ENCODE assay signal across 8 mouse cellular contexts in genomic region chr5:33651017-33651416, GRCm38 (mm10). TPM values are rescaled to one million over a fixed set of nuclear protein-coding genes. Genes with fewer than 3 reads are reported as not detected.
DNase-seq lines count a peak whose midpoint lies in the region; ATAC-seq and TF ChIP-seq lines count a peak whose summit lies in the region.

No protein-coding gene starts in this region.

- peak overlapping the region; percentile 61 for H3K4me2 ChIP-seq in stomach, postnatal 0 days (replicated peaks; ENCODE audit: low read depth)

- H3K4me1 ChIP-seq in erythroblast, embryonic 14.5 days (ENCODE audit: control insufficient read depth) = peaks cover 81% of the 10 kb centered on the region
- peaks cover 4% of the 10 kb centered on the region for H3K4me1 ChIP-seq in testis, adult 2 months (ENCODE audit: control insufficient read depth, insufficient read depth, low read length)
- H3K4me1 ChIP-seq in liver, adult 2 months (ENCODE audit: control insufficient read depth, insufficient read depth, low read length) = no peaks in the 10 kb centered on the region; the same call in 1 of the 2 replicates
- no peaks in the 10 kb centered on the region for H3K4me1 ChIP-seq in stomach, postnatal 0 days (replicated peaks; ENCODE audit: control insufficient read depth, insufficient read depth)

- peak overlapping the region; percentile 45 for H3K9ac ChIP-seq in liver, adult 2 months (ENCODE audit: low read depth, low read length)
- peak overlapping the region; percentile 83 for H3K9ac ChIP-seq in stomach, postnatal 0 days (ENCODE audit: low read length)

- TF ChIP-seq EP300 in stomach, postnatal 0 days (optimal IDR thresholded peaks at IDR 0.05) = no peak

- H3K4me3 ChIP-seq in erythroblast, embryonic 14.5 days (replicated peaks) = peak overlapping the region; percentile 98
- H3K4me3 ChIP-seq in testis, adult 2 months (ENCODE audit: control insufficient read depth, low read depth, low read length) = peak overlapping the region; percentile 99; the same call in 1 of the 2 replicates
- H3K4me3 ChIP-seq in liver, adult 2 months (ENCODE audit: insufficient read depth, low read depth, low read length) = peak overlapping the region; percentile 88; the same call in 1 of the 2 replicates
- peak overlapping the region; percentile 64 for H3K4me3 ChIP-seq in stomach, postnatal 0 days (ENCODE audit: low read depth, low read length)

- TF ChIP-seq CTCF in testis, adult 2 months (IDR thresholded peaks at IDR 0.05; ENCODE audit: control insufficient read depth, insufficient read depth, insufficient replicate concordance, low read depth, low read length) = no peak
- TF ChIP-seq CTCF in liver, adult 2 months (IDR thresholded peaks at IDR 0.05; ENCODE audit: low read depth, low read length) = no peak
- no peak for TF ChIP-seq CTCF in stomach, postnatal 0 days (IDR thresholded peaks at IDR 0.05; ENCODE audit: low read depth)

- no peak overlapping the region for H3K27ac ChIP-seq in testis, adult 2 months (ENCODE audit: control insufficient read depth, insufficient read depth, low read depth, low read length)
- no peak overlapping the region for H3K27ac ChIP-seq in liver, adult 2 months (replicated peaks; ENCODE audit: insufficient read depth, low read depth, low read length)
- peak overlapping the region; percentile 98; the same call in 1 of the 2 replicates for H3K27ac ChIP-seq in stomach, postnatal 0 days (replicated peaks)

- peaks cover 91% of the 10 kb centered on the region for H3K36me3 ChIP-seq in erythroblast, embryonic 14.5 days (ENCODE audit: control insufficient read depth)
- H3K36me3 ChIP-seq in testis, adult 2 months (ENCODE audit: control insufficient read depth, insufficient read depth, low read length) = no peaks in the 10 kb centered on the region; the same call in none of the 2 replicates
- peaks cover 19% of the 10 kb centered on the region for H3K36me3 ChIP-seq in liver, adult 2 months (ENCODE audit: control insufficient read depth, insufficient read depth, low read length)
- H3K36me3 ChIP-seq in stomach, postnatal 0 days (ENCODE audit: control insufficient read depth, insufficient read depth, low read length) = peaks cover 4% of the 10 kb centered on the region; the same call in 1 of the 2 replicates

- no peak for ATAC-seq in erythroblast, adult 5-6 weeks (replicated peaks; ENCODE audit: low FRiP score, poor library complexity, severe bottlenecking)
- ATAC-seq in stomach, postnatal 0 days (ENCODE audit: low FRiP score, low TSS enrichment) = no peak

- no peaks in the 10 kb centered on the region for H3K9me3 ChIP-seq in erythroblast, embryonic 14.5 days (ENCODE audit: control insufficient read depth, low read length)
- no peaks in the 10 kb centered on the region for H3K9me3 ChIP-seq in stomach, postnatal 0 days (ENCODE audit: control insufficient read depth, low read length)

- DNase-seq in testis, postnatal 10 days (ENCODE audit: low spot score) = no peak
- DNase-seq in liver, adult 2 months (ENCODE audit: extremely low read depth, low read depth, low spot score) = no peak
- no peak for DNase-seq in stomach, postnatal 0 days (ENCODE audit: low spot score)
- DNase-seq in urinary bladder, postnatal 36 days (ENCODE audit: low spot score in 2 of 2) = no peak
- no peak for DNase-seq in testis, postnatal 14 days (ENCODE audit: low spot score)

- WGBS in liver, adult 2 months = 34% methylated on average over 2 of the region's 2 CpGs
- WGBS in stomach, postnatal 0 days = 5% methylated on average over 2 of the region's 2 CpGs

- no peaks in the 10 kb centered on the region for H3K27me3 ChIP-seq in erythroblast, embryonic 14.5 days (ENCODE audit: control insufficient read depth)
- H3K27me3 ChIP-seq in testis, adult 2 months (ENCODE audit: control insufficient read depth, insufficient read depth, low read length) = no peaks in the 10 kb centered on the region
- H3K27me3 ChIP-seq in liver, adult 2 months (ENCODE audit: control insufficient read depth, insufficient read depth, low read length) = no peaks in the 10 kb centered on the region
- H3K27me3 ChIP-seq in stomach, postnatal 0 days (ENCODE audit: control insufficient read depth, insufficient read depth, low read length) = no peaks in the 10 kb centered on the region

- no peak for TF ChIP-seq POLR2A in testis, adult 2 months (IDR thresholded peaks at IDR 0.05; ENCODE audit: control insufficient read depth, low read depth, low read length)
- no peak for TF ChIP-seq POLR2A in liver, adult 2 months (IDR thresholded peaks at IDR 0.05; ENCODE audit: extremely low read depth, insufficient read depth, low read length)

- H3K79me2 ChIP-seq in liver, adult 2 months (ENCODE audit: control insufficient read depth, insufficient read depth, low read length) = peaks cover 2% of the 10 kb centered on the region; the same call in 1 of the 2 replicates

RNA-seq across cellular contexts. Expression of gene Slbp, which starts 1.4 kb away (rescaled TPM):
- polyA plus RNA-seq in erythroblast, embryonic 14.5 days (2012) = 70.9 and 94.3 TPM in 2 replicates
- total RNA-seq in erythroblast, adult 5-6 weeks (2015; ENCODE audit: low replicate concordance) = 123 and 133 TPM in 2 replicates
- 192 and 271 TPM in 2 replicates for total RNA-seq in erythroblast, adult 5-6 weeks (2017; ENCODE audit: low replicate concordance)
- polyA plus RNA-seq in testis, adult 2 months (2012; rRNA removed) = 68.0 and 70.6 TPM in 2 replicates
- 20.7 TPM in 2 replicates for total RNA-seq in liver, adult 2 months (2014; rRNA removed)
- polyA plus RNA-seq in liver, adult 2 months (2012; rRNA removed) = 5.6 and 6.3 TPM in 2 replicates
- 84.0 and 87.3 TPM in 2 replicates for polyA plus RNA-seq in stomach, postnatal 0 days (2015; fragmentation: Nextera tagmentation; extraction: Ambion mirVana)

RNA-seq across cellular contexts. Expression of gene Tacc3, which starts 6.9 kb away (rescaled TPM):
- 9.4 and 11.6 TPM in 2 replicates for polyA plus RNA-seq in erythroblast, embryonic 14.5 days (2012)
- total RNA-seq in erythroblast, adult 5-6 weeks (2015; ENCODE audit: low replicate concordance) = 58.2 and 84.0 TPM in 2 replicates
- 72.4 and 139 TPM in 2 replicates for total RNA-seq in erythroblast, adult 5-6 weeks (2017; ENCODE audit: low replicate concordance)
- polyA plus RNA-seq in testis, adult 2 months (2012; rRNA removed) = 42.6 and 42.8 TPM in 2 replicates
- total RNA-seq in liver, adult 2 months (2014; rRNA removed) = 0.92 and 2.3 TPM in 2 replicates
- polyA plus RNA-seq in liver, adult 2 months (2012; rRNA removed) = 0.82 and 1.3 TPM in 2 replicates
- 33.8 and 44.0 TPM in 2 replicates for polyA plus RNA-seq in stomach, postnatal 0 days (2015; fragmentation: Nextera tagmentation; extraction: Ambion mirVana)

RNA-seq across cellular contexts. Expression of gene Tmem129, which starts 7.2 kb away (rescaled TPM):
- 1.2 and 2.2 TPM in 2 replicates for polyA plus RNA-seq in erythroblast, embryonic 14.5 days (2012)
- total RNA-seq in erythroblast, adult 5-6 weeks (2015; ENCODE audit: low replicate concordance) = 10.0 and 12.3 TPM in 2 replicates
- 10.1 and 14.2 TPM in 2 replicates for total RNA-seq in erythroblast, adult 5-6 weeks (2017; ENCODE audit: low replicate concordance)
- polyA plus RNA-seq in testis, adult 2 months (2012; rRNA removed) = 50.6 and 56.1 TPM in 2 replicates
- total RNA-seq in liver, adult 2 months (2014; rRNA removed) = 12.0 and 13.8 TPM in 2 replicates
- 39.8 and 41.0 TPM in 2 replicates for polyA plus RNA-seq in liver, adult 2 months (2012; rRNA removed)
- polyA plus RNA-seq in stomach, postnatal 0 days (2015; fragmentation: Nextera tagmentation; extraction: Ambion mirVana) = 16.7 and 17.4 TPM in 2 replicates

RNA-seq across cellular contexts. Expression of gene Gm9903, which starts 21.3 kb away (rescaled TPM):
- not detected in 2 replicates for polyA plus RNA-seq in erythroblast, embryonic 14.5 days (2012)
- not detected in 2 replicates for total RNA-seq in erythroblast, adult 5-6 weeks (2015; ENCODE audit: low replicate concordance)
- not detected in 2 replicates for total RNA-seq in erythroblast, adult 5-6 weeks (2017; ENCODE audit: low replicate concordance)
- polyA plus RNA-seq in testis, adult 2 months (2012; rRNA removed) = 23.7 and 24.9 TPM in 2 replicates
- total RNA-seq in liver, adult 2 months (2014; rRNA removed) = 0.09 and 0.34 TPM in 2 replicates
- 0.06 TPM in 1 of 2 replicates, not detected in the other for polyA plus RNA-seq in liver, adult 2 months (2012; rRNA removed)
- 0.25 and 0.42 TPM in 2 replicates for polyA plus RNA-seq in stomach, postnatal 0 days (2015; fragmentation: Nextera tagmentation; extraction: Ambion mirVana)

RNA-seq across cellular contexts. Expression of gene Fam53a, which starts 21.6 kb away (rescaled TPM):
- 5.3 and 5.7 TPM in 2 replicates for polyA plus RNA-seq in erythroblast, embryonic 14.5 days (2012)
- total RNA-seq in erythroblast, adult 5-6 weeks (2015; ENCODE audit: low replicate concordance) = 3.3 and 6.1 TPM in 2 replicates
- total RNA-seq in erythroblast, adult 5-6 weeks (2017; ENCODE audit: low replicate concordance) = 2.5 and 3.3 TPM in 2 replicates
- 16.4 and 17.6 TPM in 2 replicates for polyA plus RNA-seq in testis, adult 2 months (2012; rRNA removed)
- total RNA-seq in liver, adult 2 months (2014; rRNA removed) = 9.4 and 13.0 TPM in 2 replicates
- 19.4 and 21.6 TPM in 2 replicates for polyA plus RNA-seq in liver, adult 2 months (2012; rRNA removed)
- polyA plus RNA-seq in stomach, postnatal 0 days (2015; fragmentation: Nextera tagmentation; extraction: Ambion mirVana) = 44.9 and 45.0 TPM in 2 replicates
